ENCODE assay signal across 23 mouse cellular contexts in genomic region chr11:109680934-109681333, GRCm38 (mm10). TPM values are rescaled to one million over a fixed set of nuclear protein-coding genes. Genes with fewer than 3 reads are reported as not detected.
DNase-seq lines count a peak whose midpoint lies in the region; ATAC-seq and TF ChIP-seq lines count a peak whose summit lies in the region.
"Had no signal": no experiment of that assay in that cellular context is flagged by ENCODE, and none has a peak within 500 bp of the region (broad histone marks: within the 10 kb centered on the region; RNA-seq: fewer than 3 reads in every experiment).

No protein-coding gene starts in this region.

- ATAC-seq in heart, embryonic 15.5 days (replicated peaks; ENCODE audit: insufficient number of reproducible peaks, insufficient read depth, low FRiP score, low read depth) = peak; percentile 43; the same call in 1 of the 2 replicates
- ATAC-seq in megakaryocyte progenitor cell, adult 5-6 weeks (replicated peaks; ENCODE audit: poor library complexity) = peak; percentile 32; the same call in 1 of the 2 replicates
- ATAC-seq: CD4-positive, CD25-positive, alpha-beta regulatory T cell, adult 4 months; forebrain, embryonic 13.5 days; intestine, embryonic 16.5 days had no signal

- no peak for TF ChIP-seq CTCF in heart, adult 2 months (IDR thresholded peaks at IDR 0.05)

- H3K79me2 ChIP-seq in heart, adult 2 months (replicated peaks; ENCODE audit: control insufficient read depth, insufficient read depth, low read length) = no peaks in the 10 kb centered on the region

- H3K4me2 ChIP-seq in heart, embryonic 15.5 days = no peak overlapping the region
- H3K4me2 ChIP-seq: forebrain, embryonic 13.5 days; hindbrain, embryonic 13.5 days; limb, embryonic 12.5 days had no signal

- H3K4me3 ChIP-seq in heart, adult 2 months = no peak overlapping the region
- H3K4me3 ChIP-seq in heart, embryonic 15.5 days = no peak overlapping the region
- H3K4me3 ChIP-seq: forebrain, embryonic 13.5 days; hindbrain, embryonic 13.5 days; limb, embryonic 12.5 days had no signal

- no peak for DNase-seq in heart, adult 2 months
- no peak for DNase-seq in heart, postnatal 36 days
- DNase-seq in NIH3T3 (ENCODE audit: low read depth) = peak; percentile 24
- DNase-seq in left cerebral cortex, postnatal 14 days (ENCODE audit: low spot score in 2 of 2) = no peak
- DNase-seq in gastrocnemius, postnatal 4 days (ENCODE audit: low spot score in 2 of 2) = no peak
- DNase-seq: adrenal gland, adult 8-10 months; cerebellum, adult 8-10 months; cerebellum, postnatal 25 days; gastrocnemius, postnatal 14 days; kidney, adult 8-10 months; kidney, postnatal 10 days; layer of hippocampus, adult 9-11 months; lung, postnatal 4 days; midbrain, embryonic 14.5 days; right cerebral cortex, postnatal 25 days; thymus, postnatal 25 days had no signal

- intact Hi-C loops in heart, adult 2 months (cut with DNase I) = no loop called here
- intact Hi-C loops in heart, postnatal 36 days (cut with DNase I) = no loop called here
- intact Hi-C loops in left cerebral cortex, postnatal 14 days (cut with DNase I) = no loop called here

- peak overlapping the region; percentile 69 for H3K27ac ChIP-seq in heart, adult 2 months
- H3K27ac ChIP-seq in heart, embryonic 15.5 days = peak overlapping the region; percentile 73; the same call in 1 of the 2 replicates
- H3K27ac ChIP-seq: forebrain, embryonic 13.5 days; hindbrain, embryonic 13.5 days; limb, embryonic 12.5 days had no signal

- no peak for TF ChIP-seq EP300 in heart, adult 2 months (IDR thresholded peaks at IDR 0.05; ENCODE audit: insufficient read depth, low read depth, low read length)

- H3K9me3 ChIP-seq in heart, embryonic 15.5 days (replicated peaks) = no peaks in the 10 kb centered on the region
- H3K9me3 ChIP-seq: forebrain, embryonic 13.5 days; hindbrain, embryonic 13.5 days; limb, embryonic 12.5 days had no signal

- H3K4me1 ChIP-seq in heart, adult 2 months (ENCODE audit: control insufficient read depth, insufficient read depth, low read length) = peaks cover 4% of the 10 kb centered on the region
- H3K4me1 ChIP-seq in heart, embryonic 15.5 days (replicated peaks) = peaks cover 21% of the 10 kb centered on the region
- H3K4me1 ChIP-seq: forebrain, embryonic 13.5 days; hindbrain, embryonic 13.5 days; limb, embryonic 12.5 days had no signal

- H3K9ac ChIP-seq in heart, adult 2 months (ENCODE audit: low read depth, low read length) = no peak overlapping the region
- no peak overlapping the region for H3K9ac ChIP-seq in heart, embryonic 15.5 days
- H3K9ac ChIP-seq: forebrain, embryonic 13.5 days; hindbrain, embryonic 13.5 days; limb, embryonic 12.5 days had no signal

- H3K36me3 ChIP-seq in heart, adult 2 months (ENCODE audit: control insufficient read depth, insufficient read depth, low read length) = no peaks in the 10 kb centered on the region
- no peaks in the 10 kb centered on the region for H3K36me3 ChIP-seq in heart, embryonic 15.5 days
- H3K36me3 ChIP-seq: hindbrain, embryonic 13.5 days; limb, embryonic 12.5 days had no signal

- no peaks in the 10 kb centered on the region for H3K27me3 ChIP-seq in heart, adult 2 months (ENCODE audit: control insufficient read depth, insufficient read depth, low read length)
- H3K27me3 ChIP-seq in heart, embryonic 15.5 days = no peaks in the 10 kb centered on the region
- H3K27me3 ChIP-seq: forebrain, embryonic 13.5 days; hindbrain, embryonic 13.5 days; limb, embryonic 12.5 days had no signal

- WGBS in heart, adult 2 months = 35% methylated on average over 9 of the region's 9 CpGs
- WGBS in heart, embryonic 15.5 days = 26% methylated on average over 9 of the region's 9 CpGs

- TF ChIP-seq POLR2A in heart, adult 2 months (IDR thresholded peaks at IDR 0.05; ENCODE audit: insufficient read depth, low read depth, low read length) = no peak

RNA-seq across cellular contexts. Expression of gene Prkar1a, which starts 31.7 kb away (rescaled TPM):
- 100 to 1,000 TPM; 363 to 378 TPM for total RNA-seq in heart, adult 2 months (2021)
- polyA plus RNA-seq in heart, adult 2 months (2012; rRNA removed) = 169 and 248 TPM in 2 replicates
- total RNA-seq in heart, postnatal 36 days (2021) = 100 to 1,000 TPM; 309 to 323 TPM
- polyA plus RNA-seq in heart, embryonic 15.5 days (2015; fragmentation: Nextera tagmentation; extraction: Ambion mirVana) = 426 and 427 TPM in 2 replicates
- total RNA-seq in megakaryocyte progenitor cell, adult 5-6 weeks (2015) = 94.1 and 104 TPM in 2 replicates
- 59.8 and 77.3 TPM in 2 replicates for total RNA-seq in megakaryocyte progenitor cell, adult 5-6 weeks (2017)
- total RNA-seq in left cerebral cortex, postnatal 14 days (2021) = 100 to 1,000 TPM; 470 to 506 TPM
- total RNA-seq in gastrocnemius, postnatal 4 days (2021) = 100 to 1,000 TPM; 380 to 385 TPM

RNA-seq across cellular contexts. Expression of gene Fam20a, which starts 41.1 kb away (rescaled TPM):
- 1 to 10 TPM; 5.8 to 6.3 TPM for total RNA-seq in heart, adult 2 months (2021)
- polyA plus RNA-seq in heart, adult 2 months (2012; rRNA removed) = 6.1 and 7.9 TPM in 2 replicates
- 1 to 10 TPM; 4.6 to 5.8 TPM for total RNA-seq in heart, postnatal 36 days (2021)
- 3.7 and 4.0 TPM in 2 replicates for polyA plus RNA-seq in heart, embryonic 15.5 days (2015; fragmentation: Nextera tagmentation; extraction: Ambion mirVana)
- total RNA-seq in megakaryocyte progenitor cell, adult 5-6 weeks (2015) = not detected in 2 replicates
- total RNA-seq in megakaryocyte progenitor cell, adult 5-6 weeks (2017) = not detected in 2 replicates
- 10 to 100 TPM; 17.1 to 19.1 TPM for total RNA-seq in left cerebral cortex, postnatal 14 days (2021)
- total RNA-seq in gastrocnemius, postnatal 4 days (2021) = 10 to 100 TPM in 1 of 2 experiments, 1 to 10 TPM in 1; 8.5 to 10.1 TPM

Comparison
In these comparisons a context has a peak if more than half of its experiments do, and no peak if none do; other contexts are left out.
1. RNA of gene Fam20a, which starts 41.1 kb away (total RNA-seq): 17.1 to 19.1 TPM in left cerebral cortex, postnatal 14 days, 8.5 to 10.1 TPM in gastrocnemius, postnatal 4 days, 5.8 to 6.3 TPM in heart, adult 2 months and 4.6 to 5.8 TPM in heart, postnatal 36 days; not detected in megakaryocyte progenitor cell, adult 5-6 weeks; every median in the first group is over 4 times any median in the second.